Mouse (Mus musculus): Measurements from ENCODE around the gene Rpl38.

Gene Rpl38

GRCm38 (mm10) chr11:114679582-114679981 is 11.3 kb downstream of the Rpl38 start:
- DNase-seq (ENCODE audit: low spot score in 2 of 2) = no peak

- DNase-seq (ENCODE audit: low spot score in 2 of 2) = no peak
These were observed 12.0 kb downstream of the Rpl38 start for GRCm38 (mm10) chr11:114680291-114680690.

GRCm38 (mm10) chr11:114681054-114681453 is 12.7 kb downstream of the Rpl38 start:
- no peak for DNase-seq (ENCODE audit: low spot score in 2 of 2)

- DNase-seq (ENCODE audit: low spot score in 2 of 2) = no peak
These were observed 14.1 kb downstream of the Rpl38 start for GRCm38 (mm10) chr11:114682321-114682900.

DNA sequence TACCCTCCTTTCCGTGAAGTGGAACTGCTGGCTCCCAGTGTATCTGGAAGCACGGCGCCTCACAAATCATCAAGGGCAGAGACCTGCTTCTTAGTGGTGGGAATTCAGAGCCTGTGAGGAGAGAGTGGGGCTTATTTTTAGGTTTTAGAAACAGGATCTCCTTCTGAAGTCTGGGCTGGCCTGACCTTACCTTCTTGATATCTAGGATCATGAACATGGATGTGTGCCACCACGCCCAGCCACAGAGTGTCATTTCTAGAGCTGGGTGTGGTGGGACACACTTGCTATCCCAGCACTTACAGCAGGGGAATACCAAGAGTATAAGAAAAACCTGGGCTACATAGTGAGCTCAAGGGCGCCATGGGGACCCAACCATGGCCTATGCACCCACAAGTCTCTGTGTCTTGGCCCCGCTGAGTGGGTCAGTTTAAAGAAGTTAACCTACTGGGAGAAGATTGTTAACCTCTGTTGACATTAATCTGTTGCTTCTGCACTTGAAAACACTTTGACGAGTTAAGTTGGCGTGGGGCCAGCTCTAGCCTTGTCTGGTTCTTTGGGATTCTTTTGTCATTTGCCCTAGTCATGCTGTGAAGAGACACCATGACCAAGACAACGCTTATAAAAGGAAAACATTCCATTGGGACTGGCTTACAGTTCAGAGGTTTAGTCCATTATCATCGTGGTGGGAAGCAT is 14.9 kb downstream of the Rpl38 start:
- no peak for DNase-seq (ENCODE audit: low spot score in 2 of 2)

DNA sequence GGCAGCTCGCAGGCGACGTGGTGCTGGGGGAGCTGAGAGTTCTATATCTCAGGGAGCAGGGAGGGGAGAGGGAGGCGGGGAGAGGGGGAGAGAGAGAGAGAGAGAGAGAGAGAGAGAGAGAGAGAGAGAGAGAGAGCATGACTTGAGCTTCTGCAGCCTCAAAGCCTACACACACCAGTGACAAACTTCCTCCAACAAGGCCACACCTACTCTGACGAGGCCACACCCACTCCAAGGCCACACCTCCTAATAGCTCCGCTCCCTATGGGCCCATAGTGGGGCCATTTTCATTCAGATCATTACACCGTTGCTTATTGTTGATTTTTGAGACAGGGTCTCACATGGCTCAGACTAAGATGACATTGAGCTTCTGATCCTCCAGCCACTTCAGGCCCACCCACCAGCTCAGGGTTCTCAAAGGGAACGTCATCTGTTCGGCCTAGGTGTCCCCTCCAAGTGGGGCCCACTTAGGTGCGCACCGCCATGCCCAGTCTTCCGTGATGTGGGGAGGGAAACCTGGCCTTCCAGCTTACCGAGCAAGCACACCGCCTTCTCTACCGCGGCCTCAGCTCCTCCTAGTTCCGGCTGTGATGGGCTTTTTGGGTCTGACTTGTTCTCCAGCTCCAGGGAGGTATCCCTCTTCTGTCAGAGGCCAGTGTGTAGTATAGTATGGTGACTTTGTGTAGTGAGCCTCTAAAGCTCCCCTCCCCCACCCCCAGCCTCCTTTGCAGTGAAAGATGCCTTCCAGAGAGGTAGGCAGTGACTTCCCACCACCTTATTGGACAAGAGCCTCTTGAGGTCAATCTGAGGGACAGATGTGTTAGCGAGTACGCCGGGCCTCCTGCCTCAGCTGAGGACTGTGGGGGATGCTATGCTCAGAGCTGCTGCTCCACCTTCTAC is 15.6 kb downstream of the Rpl38 start:
- DNase-seq (ENCODE audit: low spot score in 2 of 2) = no peak

DNA sequence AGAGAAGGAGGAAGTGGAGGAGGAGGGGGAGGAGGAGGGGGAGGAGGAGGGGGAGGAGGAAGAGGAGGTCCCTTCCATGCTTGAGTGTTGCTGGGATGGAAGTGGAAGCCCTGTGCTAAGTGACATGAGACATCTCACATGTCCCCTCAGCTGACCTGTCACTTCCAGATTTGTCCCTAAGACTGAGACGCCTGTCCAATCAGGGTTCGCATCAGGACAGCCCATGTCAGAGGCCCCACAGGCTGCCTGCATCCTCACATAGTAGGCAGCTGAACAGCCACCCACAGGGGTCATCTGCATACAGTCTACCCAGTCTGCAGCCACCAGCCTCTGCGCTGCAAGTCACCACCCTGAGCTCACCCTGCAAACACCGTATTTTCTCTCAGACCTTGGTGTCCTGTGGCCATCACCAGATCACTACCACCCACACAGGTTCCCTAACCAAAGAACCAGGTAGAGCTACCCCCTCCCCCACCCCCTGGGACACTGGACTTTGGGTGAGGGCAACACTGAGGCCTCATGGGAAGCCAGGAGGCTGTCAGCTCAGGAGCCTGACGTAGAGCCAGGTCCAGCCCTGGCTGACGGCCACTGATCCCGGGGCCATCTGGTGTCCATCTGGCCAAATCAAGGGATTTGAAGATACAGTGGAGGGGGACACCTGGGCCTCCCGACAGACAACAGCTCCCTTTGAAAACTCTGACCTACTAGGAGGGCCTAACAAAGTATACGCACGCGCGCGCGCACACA is 16.5 kb downstream of the Rpl38 start:
- DNase-seq (ENCODE audit: low spot score in 2 of 2) = no peak

DNA sequence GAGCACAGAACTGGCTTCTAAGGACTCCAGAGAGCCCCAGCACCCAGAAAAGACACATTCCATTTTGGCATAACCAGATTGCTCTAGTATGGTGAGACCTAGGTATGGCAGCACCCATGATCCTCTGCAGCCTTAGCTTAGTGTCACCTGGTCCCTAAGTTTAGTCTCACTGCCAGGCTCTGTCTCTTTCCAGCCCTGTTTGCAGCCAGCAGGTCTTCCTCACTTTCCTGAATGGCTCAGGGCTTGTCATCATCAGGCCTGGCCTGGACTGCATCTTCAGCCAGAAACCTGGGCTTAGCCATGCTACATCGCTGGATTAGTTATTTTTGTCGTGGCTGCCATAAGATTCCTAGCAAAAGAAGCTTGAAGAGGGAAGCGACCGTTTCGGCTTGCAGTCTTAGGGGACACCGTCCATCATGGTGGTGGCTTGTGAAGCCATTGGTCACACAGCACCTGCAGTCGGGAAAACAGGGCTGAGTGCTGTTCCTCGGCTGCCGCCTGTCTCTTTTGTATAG is 17.3 kb downstream of the Rpl38 start:
- no peak for DNase-seq (ENCODE audit: low spot score in 2 of 2)

GRCm38 (mm10) chr11:114686221-114686959 is 18.1 kb downstream of the Rpl38 start:
- DNase-seq (ENCODE audit: low spot score in 2 of 2) = no peak

DNA sequence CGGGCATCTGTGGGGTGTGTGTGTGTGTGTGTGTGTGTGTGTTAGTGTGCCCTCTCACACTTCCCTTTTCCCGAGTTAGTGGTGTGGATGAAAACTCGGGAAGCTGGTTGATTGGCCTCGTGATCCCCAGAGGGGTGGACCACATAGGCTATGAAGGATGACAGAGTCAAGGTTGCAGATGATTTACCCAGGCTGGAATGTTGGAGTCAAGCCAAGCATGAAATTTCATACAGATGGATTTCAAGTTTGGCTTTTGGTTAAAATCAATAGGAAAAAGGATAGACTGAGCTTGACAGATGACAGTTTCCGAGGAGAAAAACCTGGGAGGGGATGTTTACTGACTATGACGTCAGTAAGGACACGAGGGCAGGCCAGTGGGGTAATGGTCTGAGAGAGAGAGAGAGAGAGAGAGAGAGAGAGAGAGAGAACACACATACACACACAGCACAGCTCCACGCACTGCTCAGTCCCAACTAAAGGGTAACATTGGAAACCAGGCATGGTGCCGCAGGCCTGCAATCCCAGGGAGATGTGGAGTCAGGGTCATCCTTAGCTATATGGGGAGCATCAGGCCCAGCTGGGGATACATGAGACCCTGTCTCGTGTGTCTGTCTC is 19.4 kb downstream of the Rpl38 start:
- no peak for DNase-seq (ENCODE audit: low spot score in 2 of 2)

- DNase-seq (ENCODE audit: low spot score in 2 of 2) = no peak
These were observed 20.4 kb downstream of the Rpl38 start for GRCm38 (mm10) chr11:114688729-114689128.

DNA sequence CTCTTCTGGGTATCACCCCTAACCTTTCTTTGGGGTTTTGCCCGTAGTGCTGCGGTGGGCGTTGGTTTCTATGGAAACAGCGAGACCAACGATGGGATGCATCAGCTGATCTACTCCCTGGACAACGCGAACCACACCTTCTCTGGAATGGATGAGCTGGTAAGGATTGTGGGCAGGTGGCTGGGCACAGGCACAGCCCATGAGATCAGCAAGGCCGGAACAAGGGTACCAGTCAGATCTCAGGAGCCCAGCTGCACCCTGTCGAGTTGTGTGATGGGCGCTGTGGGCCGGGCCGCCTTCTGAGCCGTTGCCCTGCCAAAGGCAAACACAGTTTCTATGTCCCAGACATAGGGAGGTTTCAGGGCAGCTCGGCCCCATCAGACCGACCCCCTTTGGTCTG is 21.9 kb downstream of the Rpl38 start:
- DNase-seq (ENCODE audit: low spot score in 2 of 2) = peak in 1 of 2 experiments; percentile 38

DNA sequence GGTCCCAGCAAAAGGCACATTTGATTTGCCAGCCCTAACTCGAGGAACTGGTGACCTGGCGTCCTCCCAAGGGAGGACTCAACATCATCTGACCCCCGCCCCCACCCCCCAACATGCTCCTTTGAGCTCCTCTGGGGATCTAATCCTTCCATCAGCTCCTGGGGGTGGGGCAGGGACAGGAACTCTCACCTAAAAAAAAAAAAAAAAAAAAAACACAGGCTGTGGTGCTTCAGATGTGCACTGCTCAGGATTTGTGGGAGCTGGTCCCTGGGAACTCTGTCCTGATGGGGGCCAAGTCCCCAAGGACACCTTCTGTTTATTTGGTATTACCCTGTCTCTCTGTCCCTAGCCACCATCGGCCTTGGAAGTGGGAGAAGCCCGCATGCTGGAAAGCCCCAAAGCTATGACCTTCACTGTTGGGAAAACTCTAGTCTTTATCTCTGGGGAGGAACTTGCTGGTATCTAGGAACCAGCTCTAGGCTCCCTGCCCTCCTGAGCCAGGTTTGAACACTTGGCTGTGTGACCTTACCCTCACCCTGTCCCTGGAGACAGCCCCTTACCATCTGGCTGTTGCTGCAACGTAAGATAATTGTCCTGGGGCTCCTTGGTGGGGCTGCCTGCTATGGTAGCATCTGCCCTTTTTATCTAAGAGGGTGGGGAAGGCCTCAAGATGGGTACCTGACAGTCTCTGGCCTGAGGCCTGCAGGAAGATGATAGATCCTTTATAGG is 23.3 kb downstream of the Rpl38 start:
- DNase-seq (ENCODE audit: low spot score in 2 of 2) = no peak

GRCm38 (mm10) chr11:114692601-114693000 is 24.3 kb downstream of the Rpl38 start:
- no peak for DNase-seq (ENCODE audit: low spot score in 2 of 2)

DNA sequence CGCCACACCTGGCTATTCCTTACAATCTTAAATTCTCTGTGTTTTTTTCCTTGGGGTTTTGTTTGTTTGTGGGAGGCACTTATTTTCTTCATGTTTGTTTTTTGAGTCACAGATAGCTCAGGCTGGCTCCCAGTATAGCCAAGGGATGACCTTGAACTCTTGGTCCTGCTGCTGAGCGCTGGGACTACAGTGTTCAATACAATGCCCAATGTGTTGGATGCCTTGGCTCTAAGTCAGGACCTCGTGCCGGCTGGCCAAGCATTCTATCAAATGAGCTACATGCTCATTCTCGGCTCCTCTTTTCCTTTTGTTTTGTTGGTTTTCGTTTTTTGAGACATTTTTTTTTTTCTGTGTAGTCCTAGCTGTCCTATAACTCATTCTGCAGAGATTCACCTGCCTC is 25.1 kb downstream of the Rpl38 start:
- no peak for DNase-seq (ENCODE audit: low spot score in 2 of 2)

GRCm38 (mm10) chr11:114694451-114694850 is 26.1 kb downstream of the Rpl38 start:
- DNase-seq (ENCODE audit: low spot score in 2 of 2) = no peak

DNA sequence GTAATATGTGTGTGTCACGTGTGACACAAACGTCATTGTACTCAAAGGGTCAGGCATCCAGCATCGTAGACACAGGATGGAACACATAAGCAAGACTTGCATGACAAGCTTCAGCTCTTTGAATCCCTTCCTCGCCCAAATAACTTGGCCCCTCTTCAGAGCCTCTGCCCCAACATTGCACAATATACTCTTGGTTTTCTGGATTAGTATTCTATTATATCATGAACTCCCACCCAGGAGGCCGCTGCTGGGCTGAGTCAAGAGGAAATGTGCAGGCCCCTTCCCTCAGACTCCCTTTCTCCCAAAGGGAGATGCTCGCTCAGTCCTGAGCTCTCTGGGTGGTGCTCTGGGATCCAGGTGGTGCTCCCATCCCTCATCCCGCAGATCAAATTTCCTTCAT is 30.2 kb downstream of the Rpl38 start:
- DNase-seq (ENCODE audit: low spot score in 2 of 2) = no peak

DNA sequence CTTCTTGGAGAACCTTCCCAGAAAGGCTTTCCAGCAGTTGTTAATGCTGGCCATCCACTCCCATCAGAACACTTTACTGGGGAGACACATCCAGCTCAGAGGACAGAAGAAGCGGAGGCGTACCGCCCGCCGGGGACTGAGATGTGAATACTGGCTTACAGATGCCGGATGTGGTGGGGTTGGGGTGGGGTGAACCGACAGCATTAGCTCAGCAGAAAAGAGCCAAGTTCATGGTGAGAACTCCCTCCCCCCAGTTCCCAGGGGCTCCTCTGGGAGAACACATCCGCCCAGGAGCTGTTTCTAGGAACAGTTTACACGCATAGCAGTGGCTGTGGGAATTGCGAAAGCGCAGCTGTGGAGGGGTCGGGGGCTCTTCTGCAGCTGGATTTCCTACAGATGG is 31.2 kb downstream of the Rpl38 start:
- peak in 1 of 2 experiments; percentile 31 for DNase-seq (ENCODE audit: low spot score in 2 of 2)

DNA sequence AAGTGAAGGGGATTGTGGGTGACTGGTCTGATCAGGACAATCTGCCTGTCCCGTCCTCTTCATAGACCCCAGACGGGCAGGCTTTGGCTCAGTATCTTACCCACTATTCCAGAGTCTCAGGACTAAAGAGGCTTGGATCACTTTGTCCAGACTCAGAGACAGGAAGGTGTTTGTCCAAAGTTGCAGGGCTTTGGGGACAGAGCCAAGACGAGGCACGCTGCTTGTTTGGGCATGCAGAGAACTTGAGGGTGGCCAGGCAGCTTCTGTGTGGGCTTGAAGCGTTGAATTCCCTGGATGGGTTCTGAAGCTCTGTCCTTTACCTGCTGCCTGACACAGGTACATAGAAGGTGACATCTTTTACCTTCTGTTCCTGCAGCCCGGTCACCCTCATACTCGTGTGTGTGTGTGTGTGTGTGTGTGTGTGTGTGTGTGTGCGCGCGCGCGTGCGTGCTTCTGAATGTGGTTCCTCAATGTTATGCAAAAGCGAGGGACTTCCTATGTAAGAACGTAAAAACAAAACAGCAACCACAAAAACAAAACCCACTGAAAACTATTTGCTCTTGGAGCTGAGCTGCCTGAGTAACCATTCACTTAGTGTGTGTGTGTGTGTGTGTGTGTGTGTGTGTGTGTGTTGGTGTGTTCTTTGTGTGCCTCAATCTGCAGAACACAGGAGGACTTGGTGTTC is 34.1 kb downstream of the Rpl38 start:
- DNase-seq (ENCODE audit: low spot score in 2 of 2) = no peak

Data from left cerebral cortex, adult 9 months (tissue).